Mouse (Mus musculus) erythroblast, embryonic 14.5 days (primary cell): ENCODE data around the gene Shd. TPM values are rescaled to one million over a fixed set of nuclear protein-coding genes. Genes with fewer than 3 reads are reported as not detected.

ENCODE experiments used
- H3K27me3 ChIP-seq: 2 replicates; pipeline ENCODE4 v1.6.1; 2012; ENCODE audit warnings: inconsistent platforms; ENCODE audit not compliant: control insufficient read depth
- H3K36me3 ChIP-seq: 2 replicates; pipeline ENCODE4 v1.6.1; 2012; ENCODE audit warnings: mild to moderate bottlenecking, inconsistent platforms; ENCODE audit not compliant: control insufficient read depth
- H3K4me1 ChIP-seq: 2 replicates; pipeline ENCODE4 v1.6.1; 2012; ENCODE audit warnings: inconsistent platforms; ENCODE audit not compliant: control insufficient read depth
- H3K4me3 ChIP-seq: replicated peaks from 2 replicates; pipeline ENCODE3; 2012; ENCODE audit warnings: moderate library complexity, mild to moderate bottlenecking, inconsistent platforms
- H3K9me3 ChIP-seq: 2 replicates; pipeline ENCODE4 v1.6.1; 2012; ENCODE audit warnings: low read length, inconsistent platforms, mixed read lengths; ENCODE audit not compliant: control insufficient read depth
- GATA1 ChIP-seq: IDR thresholded peaks from 2 replicates; pipeline ENCODE4 v1.6.1; 2012; ENCODE audit warnings: low read length, inconsistent platforms, mixed read lengths
- TAL1 ChIP-seq: IDR thresholded peaks from 3 replicates; pipeline ENCODE4 v1.6.1; 2012; ENCODE audit warnings: low read length, inconsistent platforms, mixed read lengths
- polyA plus RNA-seq: library from polyadenylated mRNA; stranded (reverse); fragments of >175 nt; gene quantifications from 2 replicates; pipeline ENCODE4 v1.2.3, GENCODE M21; 2012

Gene Shd
- polyA plus RNA-seq, 1 experiment: not detected

DNA sequence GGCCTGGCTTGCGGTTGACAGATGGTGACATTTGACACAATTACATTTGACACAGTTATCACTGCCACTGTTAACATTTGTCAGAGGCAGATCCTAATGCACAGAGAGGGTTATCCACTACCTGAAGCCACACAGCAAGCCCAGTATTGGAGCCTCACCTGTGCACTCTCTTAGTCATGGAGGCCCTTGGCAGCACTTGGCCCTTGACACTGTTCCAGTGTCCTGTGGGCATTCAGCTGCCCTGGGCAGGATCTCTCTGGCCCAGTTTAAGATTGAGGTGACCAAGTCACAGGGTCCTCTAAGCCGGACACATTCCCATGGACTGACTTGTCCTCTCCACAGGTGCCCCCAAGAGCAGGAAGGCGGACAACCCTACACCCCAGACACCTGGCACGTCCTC is 3.1 kb upstream of the Shd start:
- TF ChIP-seq TAL1: no peak
- no peak for TF ChIP-seq GATA1
- Histone ChIP-seq H3K36me3 (peaks cover 56% of the 10 kb centered on the region), H3K4me3 (no peak overlapping the region), H3K27me3 (peaks cover 34% of the 10 kb centered on the region), H3K4me1 (no peaks in the 10 kb centered on the region), H3K9me3 (no peaks in the 10 kb centered on the region; the same call in 1 of the 2 replicates)

DNA sequence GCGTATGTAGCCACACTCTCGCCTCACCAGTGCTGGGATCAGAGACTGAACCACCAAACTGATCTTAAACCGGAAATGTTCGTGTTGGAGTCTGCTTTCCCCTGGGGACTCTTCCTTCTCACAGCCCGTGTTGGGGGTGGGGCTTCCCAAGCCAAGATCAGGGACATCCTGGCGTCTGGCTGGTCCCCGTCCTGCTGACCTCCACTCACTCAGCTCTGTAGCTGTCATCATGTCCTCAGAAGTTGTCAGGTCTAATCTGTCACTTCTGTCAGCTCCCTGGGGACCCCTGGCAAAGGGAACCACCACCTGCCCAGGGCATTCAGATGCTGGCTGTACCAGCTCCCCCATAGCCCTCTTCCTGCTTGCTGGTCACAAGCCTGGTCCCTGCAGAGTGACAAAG is 2.1 kb upstream of the Shd start:
- H3K9me3 ChIP-seq: no peaks in the 10 kb centered on the region; the same call in 1 of the 2 replicates
- TF ChIP-seq TAL1: no peak
- TF ChIP-seq GATA1: no peak
- peaks cover 41% of the 10 kb centered on the region for H3K27me3 ChIP-seq
- no peaks in the 10 kb centered on the region for H3K4me1 ChIP-seq
- H3K4me3 ChIP-seq: no peak overlapping the region
- H3K36me3 ChIP-seq: peaks cover 49% of the 10 kb centered on the region

- no peaks in the 10 kb centered on the region for H3K4me1 ChIP-seq
- no peak for TF ChIP-seq TAL1
- no peak for TF ChIP-seq GATA1
- peaks cover 45% of the 10 kb centered on the region for H3K27me3 ChIP-seq
These were observed 707 bp upstream of the Shd start for GRCm38 (mm10) chr17:55969560-55969959.

GRCm38 (mm10) chr17:55971453-55971852 is 1.2 kb downstream of the Shd start:
- no peak for TF ChIP-seq TAL1
- TF ChIP-seq GATA1: no peak
- H3K4me3 ChIP-seq: no peak overlapping the region
- H3K4me1 ChIP-seq: peaks cover 2% of the 10 kb centered on the region; the same call in 1 of the 2 replicates
- peaks cover 20% of the 10 kb centered on the region for H3K36me3 ChIP-seq
- H3K27me3 ChIP-seq: peaks cover 45% of the 10 kb centered on the region
- no peaks in the 10 kb centered on the region; the same call in 1 of the 2 replicates for H3K9me3 ChIP-seq

More at GRCm38 (mm10) chr17:55969560-55969959, 707 bp upstream of the Shd start:
- peaks cover 36% of the 10 kb centered on the region for H3K36me3 ChIP-seq
- no peak overlapping the region for H3K4me3 ChIP-seq
- H3K9me3 ChIP-seq: no peaks in the 10 kb centered on the region; the same call in 1 of the 2 replicates

GRCm38 (mm10) chr17:55976255-55976862 is 6.1 kb downstream of the Shd start:
- H3K4me1 ChIP-seq: peaks cover 3% of the 10 kb centered on the region; the same call in 1 of the 2 replicates
- H3K9me3 ChIP-seq: no peaks in the 10 kb centered on the region
- TF ChIP-seq TAL1 (no peak), GATA1 (no peak)
- peaks cover 18% of the 10 kb centered on the region for H3K27me3 ChIP-seq
- no peak overlapping the region for H3K4me3 ChIP-seq
- H3K36me3 ChIP-seq: no peaks in the 10 kb centered on the region

GRCm38 (mm10) chr17:55977301-55977700 is 7.0 kb downstream of the Shd start:
- peaks cover 10% of the 10 kb centered on the region for H3K27me3 ChIP-seq
- no peaks in the 10 kb centered on the region for H3K36me3 ChIP-seq
- H3K9me3 ChIP-seq: no peaks in the 10 kb centered on the region
- H3K4me3 ChIP-seq: no peak overlapping the region
- TF ChIP-seq GATA1: no peak
- no peak for TF ChIP-seq TAL1
- H3K4me1 ChIP-seq: peaks cover 3% of the 10 kb centered on the region; the same call in 1 of the 2 replicates

GRCm38 (mm10) chr17:55986030-55986961 is 16.0 kb downstream of the Shd start, which contains the start of gene Fsd1:
Gene Fsd1 (plus strand): TSS chr17:55986509.
- no peak within 1 kb of the TSS for H3K4me3 ChIP-seq
- no peaks in the 10 kb centered on the region for H3K4me1 ChIP-seq
- H3K9me3 ChIP-seq: no peaks in the 10 kb centered on the region
- no peak for TF ChIP-seq TAL1
- TF ChIP-seq GATA1: no peak
- no peaks in the 10 kb centered on the region for H3K36me3 ChIP-seq
- H3K27me3 ChIP-seq: peaks cover 35% of the 10 kb centered on the region

GRCm38 (mm10) chr17:55990278-55990898 is 20.1 kb downstream of the Shd start:
- H3K4me3 ChIP-seq: no peak overlapping the region
- TF ChIP-seq GATA1: no peak
- no peak for TF ChIP-seq TAL1
- no peaks in the 10 kb centered on the region for H3K36me3 ChIP-seq
- H3K4me1 ChIP-seq: no peaks in the 10 kb centered on the region
- peaks cover 29% of the 10 kb centered on the region for H3K27me3 ChIP-seq
- no peaks in the 10 kb centered on the region for H3K9me3 ChIP-seq

DNA sequence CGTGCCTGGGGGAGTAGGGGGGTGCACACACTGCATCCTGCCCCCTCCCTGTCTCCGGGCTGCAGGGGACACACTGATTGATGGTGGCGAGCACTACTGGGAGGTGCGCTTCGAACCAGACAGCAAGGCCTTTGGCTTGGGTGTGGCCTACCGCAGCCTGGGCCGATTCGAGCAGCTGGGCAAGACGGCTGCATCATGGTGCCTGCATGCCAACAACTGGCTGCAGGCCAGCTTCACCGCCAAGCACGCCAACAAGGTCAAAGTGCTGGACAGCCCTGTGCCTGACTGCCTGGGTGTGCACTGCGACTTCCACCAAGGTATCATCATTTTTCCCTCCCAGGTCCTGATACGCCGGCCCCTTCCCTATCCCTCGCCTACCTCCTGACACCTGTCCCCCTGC is 25.7 kb downstream of the Shd start:
- no peaks in the 10 kb centered on the region for H3K36me3 ChIP-seq
- peaks cover 10% of the 10 kb centered on the region for H3K27me3 ChIP-seq
- no peak overlapping the region for H3K4me3 ChIP-seq
- H3K4me1 ChIP-seq: peaks cover 2% of the 10 kb centered on the region; the same call in 1 of the 2 replicates
- TF ChIP-seq TAL1 (no peak), GATA1 (no peak)
- no peaks in the 10 kb centered on the region for H3K9me3 ChIP-seq
